Mouse (Mus musculus): ENCODE measurements around the gene Cbx2. TPM values are rescaled to one million over a fixed set of nuclear protein-coding genes. Genes with fewer than 3 reads are reported as not detected.

Gene Cbx2
- total RNA-seq, 2 experiments from 2014 or later: 7.6 to 7.7 TPM

- no peak for DNase-seq
Observed at GRCm38 (mm10) chr11:119017506-119017905, 5.3 kb upstream of the Cbx2 start.

GRCm38 (mm10) chr11:119021180-119021579 is 1.6 kb upstream of the Cbx2 start:
- peak in 1 of 2 experiments; percentile 52 for DNase-seq

GRCm38 (mm10) chr11:119022068-119022894 is 481 bp upstream of the Cbx2 start:
- no peak for DNase-seq

- DNase-seq: no peak
Observed at GRCm38 (mm10) chr11:119023616-119023980, 836 bp downstream of the Cbx2 start.

DNA sequence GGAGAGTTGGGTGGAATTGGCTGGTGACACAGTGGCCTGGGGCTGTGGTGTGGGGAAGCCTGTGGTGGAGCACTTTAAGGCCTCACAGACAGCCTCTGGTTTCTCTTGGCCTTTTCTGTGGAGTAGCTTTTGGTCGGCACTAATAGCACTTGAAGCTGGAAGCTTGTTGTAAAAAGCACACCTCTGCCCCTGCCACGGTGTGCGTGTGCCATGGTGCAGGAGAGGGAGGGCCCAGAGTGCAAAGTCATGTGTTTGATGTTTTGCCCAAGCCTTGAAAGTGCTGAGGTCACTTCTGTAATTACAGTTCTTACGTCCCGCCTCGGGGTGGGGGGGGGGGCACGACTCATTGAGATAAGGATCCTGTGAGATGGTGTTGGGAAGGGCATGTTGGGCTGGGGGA is 1.5 kb downstream of the Cbx2 start:
- DNase-seq: no peak

DNA sequence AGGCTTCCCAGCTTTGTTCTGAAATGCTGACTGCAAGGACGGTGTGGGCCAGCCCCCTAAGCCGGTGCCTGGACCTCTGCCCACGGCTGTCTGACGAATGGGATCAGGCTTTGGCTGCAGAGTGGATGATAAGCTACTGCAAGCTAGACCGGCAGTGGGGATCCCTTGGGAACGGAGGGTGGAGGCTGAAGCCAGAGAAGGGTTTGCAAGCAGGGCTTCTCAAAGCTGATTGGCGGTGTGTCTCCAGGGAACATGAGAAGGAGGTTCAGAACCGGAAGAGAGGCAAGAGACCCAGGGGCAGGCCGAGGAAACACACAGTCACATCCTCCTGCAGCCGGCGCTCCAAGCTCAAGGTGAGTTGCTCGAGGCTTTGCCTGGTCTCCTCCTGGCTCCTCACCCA is 3.4 kb downstream of the Cbx2 start:
- peak in 1 of 2 experiments; percentile 53 for DNase-seq

- peak; percentile 86 to 91 for DNase-seq
Observed at GRCm38 (mm10) chr11:119033874-119034558, 11.3 kb downstream of the Cbx2 start.

GRCm38 (mm10) chr11:119034635-119035034 is 11.9 kb downstream of the Cbx2 start:
- no peak for DNase-seq

DNA sequence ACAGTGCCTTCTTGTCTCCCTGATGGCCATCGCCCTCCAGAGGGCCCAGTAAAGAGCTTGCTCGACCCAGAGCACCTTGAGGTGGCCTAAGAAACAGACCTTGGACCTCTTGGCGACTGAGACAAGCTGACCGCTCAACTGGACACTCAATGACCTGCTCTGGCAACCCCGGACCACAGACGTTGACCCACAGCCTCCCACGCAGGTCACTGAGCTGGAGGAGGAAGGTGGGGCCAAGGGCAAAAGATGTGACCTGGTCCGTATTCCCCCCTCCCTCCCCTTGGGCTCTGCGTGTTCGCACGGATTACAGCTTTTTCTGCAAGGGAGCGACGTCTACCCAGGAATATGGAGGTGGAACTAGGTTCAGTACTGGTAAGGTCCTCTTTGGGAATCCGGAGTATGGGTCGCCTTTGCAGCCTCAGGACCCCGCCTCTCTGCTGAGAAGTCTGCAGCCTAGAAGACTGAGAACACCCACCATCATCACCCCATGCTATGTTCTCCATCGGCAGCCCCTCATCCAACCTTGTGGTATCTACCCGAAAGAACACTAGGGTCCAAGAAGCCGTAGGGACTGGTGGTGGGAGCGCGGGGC is 12.4 kb downstream of the Cbx2 start:
- no peak for DNase-seq

GRCm38 (mm10) chr11:119035686-119036165 is 13.0 kb downstream of the Cbx2 start:
- DNase-seq: no peak

GRCm38 (mm10) chr11:119036447-119036846 is 13.7 kb downstream of the Cbx2 start:
- no peak for DNase-seq

- peak in 1 of 2 experiments; percentile 58 for DNase-seq
Observed at GRCm38 (mm10) chr11:119036934-119037779, 14.4 kb downstream of the Cbx2 start.

- DNase-seq: peak in 1 of 2 experiments; percentile 15
Observed at GRCm38 (mm10) chr11:119037780-119038401, 15.1 kb downstream of the Cbx2 start.

DNA sequence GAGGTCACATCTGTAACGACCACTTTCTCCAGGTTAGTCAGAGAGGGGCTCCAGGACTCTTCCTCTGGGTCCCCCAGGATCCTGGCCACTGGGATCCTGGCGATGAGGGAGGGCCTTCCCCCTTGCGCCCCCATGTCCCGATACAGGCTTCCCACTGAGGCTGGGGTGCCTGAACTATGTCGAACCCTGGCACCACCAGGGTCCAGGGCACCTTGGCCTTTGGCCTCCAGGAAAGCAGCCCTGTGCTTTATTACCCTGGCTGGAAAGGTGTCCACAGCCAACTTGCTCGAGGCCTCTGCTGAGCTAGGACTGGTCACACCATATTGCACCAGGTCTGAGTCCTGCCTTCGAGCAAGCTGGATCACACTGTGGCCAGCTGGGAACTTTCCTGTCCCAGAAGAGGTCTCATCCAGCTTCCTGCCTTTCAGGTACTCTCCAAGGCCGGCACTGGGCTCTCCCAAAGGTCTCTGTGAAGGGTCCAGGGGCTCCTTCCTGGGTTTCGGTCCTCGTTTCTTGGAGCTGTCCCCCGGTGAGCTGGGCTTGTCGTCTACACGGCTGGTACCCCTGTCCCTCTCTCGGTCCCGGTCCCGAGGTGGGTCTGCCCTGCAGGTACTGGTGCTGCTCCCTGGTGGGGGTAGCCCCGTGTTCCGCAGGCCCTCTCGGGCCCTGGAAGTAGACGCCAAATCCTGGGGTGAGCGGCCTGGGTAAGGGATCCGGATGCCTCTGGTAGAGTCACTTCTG is 16.2 kb downstream of the Cbx2 start:
- peak in 1 of 2 experiments; percentile 5 for DNase-seq

- peak in 1 of 2 experiments; percentile 1 for DNase-seq
Observed at GRCm38 (mm10) chr11:119039732-119040512, 17.2 kb downstream of the Cbx2 start.

GRCm38 (mm10) chr11:119040600-119041324 is 18.0 kb downstream of the Cbx2 start, which contains the start of gene Cbx8:
Gene Cbx8 (minus strand): TSS chr11:119040969.
- peak; percentile 99 to 100 for DNase-seq

- DNase-seq: no peak
Observed at GRCm38 (mm10) chr11:119041325-119041716, 18.6 kb downstream of the Cbx2 start.

- no peak for DNase-seq
Observed at GRCm38 (mm10) chr11:119041750-119042465, 19.1 kb downstream of the Cbx2 start.

Data from adrenal gland, postnatal 36 days (tissue).